Comparison of ENCODE assay signal across 16 mouse cellular contexts in genomic region chr10:17493137-17493536, GRCm38 (mm10).
"Had no signal": no experiment of that assay in that cellular context is flagged by ENCODE, and none has a peak within 500 bp of the region (broad histone marks: within the 10 kb centered on the region; RNA-seq: fewer than 3 reads in every experiment).

No protein-coding gene starts in this region.

- H3K4me3 ChIP-seq: layer of hippocampus, adult 2 months; left cerebral cortex, adult 2 months; liver, embryonic 13.5 days; midbrain, embryonic 12.5 days; midbrain, embryonic 15.5 days; neural tube, embryonic 12.5 days; neural tube, embryonic 15.5 days had no signal

- H3K27ac ChIP-seq: kidney, postnatal 0 days; layer of hippocampus, adult 2 months; left cerebral cortex, adult 2 months; liver, embryonic 13.5 days; midbrain, embryonic 12.5 days; midbrain, embryonic 15.5 days; neural tube, embryonic 12.5 days; neural tube, embryonic 15.5 days had no signal

- ATAC-seq: midbrain, embryonic 15.5 days had no signal

- H3K27me3 ChIP-seq: liver, embryonic 13.5 days; midbrain, embryonic 12.5 days; midbrain, embryonic 15.5 days; neural tube, embryonic 12.5 days; neural tube, embryonic 15.5 days had no signal

- H3K4me1 ChIP-seq: midbrain, embryonic 12.5 days; midbrain, embryonic 15.5 days; neural tube, embryonic 12.5 days; neural tube, embryonic 15.5 days had no signal

- DNase-seq: kidney, postnatal 25 days; layer of hippocampus, postnatal 36 days; liver, embryonic 13.5 days; lung, adult 2 months; lung, postnatal 14 days; lung, postnatal 4 days; thymus, adult 18-20 months; thymus, postnatal 14 days; thymus, postnatal 4 days had no signal
